Mouse (Mus musculus) limb, embryonic 10.5 days (tissue): Measurements from ENCODE around the gene Mrgbp. TPM values are rescaled to one million over a fixed set of nuclear protein-coding genes. Genes with fewer than 3 reads are reported as not detected.

ENCODE experiments used
- DNase-seq: peaks from one replicate; pipeline ENCODE4 v3.0.0-alpha.2; 2017; ENCODE audit warnings: low spot score
- H3K27ac ChIP-seq: fragments of 300-500 bp; sonication (generic); 2 replicates; pipeline ENCODE4 v1.5.1; 2016; ENCODE audit warnings: mild to moderate bottlenecking
- H3K27me3 ChIP-seq: fragments of 300-500 bp; sonication (generic); 2 replicates; pipeline ENCODE4 v1.6.1; 2016; ENCODE audit warnings: low read depth, mild to moderate bottlenecking; ENCODE audit not compliant: poor library complexity, severe bottlenecking
- H3K36me3 ChIP-seq: fragments of 300-500 bp; sonication (generic); 2 replicates; pipeline ENCODE4 v1.6.1; 2016; ENCODE audit warnings: mild to moderate bottlenecking, moderate library complexity
- H3K4me1 ChIP-seq: fragments of 300-500 bp; sonication (generic); 2 replicates; pipeline ENCODE4 v1.6.1; 2016
- H3K4me3 ChIP-seq: fragments of 300-500 bp; sonication (generic); 2 replicates; pipeline ENCODE4 v1.5.1; 2016; ENCODE audit warnings: mild to moderate bottlenecking, moderate library complexity
- H3K9me3 ChIP-seq: fragments of 300-500 bp; sonication (generic); replicated peaks from 2 replicates; pipeline ENCODE4 v1.6.1; 2016; ENCODE audit warnings: mild to moderate bottlenecking
- WGBS: fragments of 180-500 bp; shearing (Covaris S2); methylation state at CpG from one replicate; pipeline ENCODE4 v1.1.7; 2016; 5-methylcytosine and 5-hydroxymethylcytosine counted together
- polyA plus RNA-seq: library from polyadenylated mRNA; unstranded; fragments of >200 nt; fragmentation: Nextera tagmentation; extraction: Ambion mirVana; gene quantifications from 2 replicates; pipeline ENCODE4 v1.2.1, GENCODE M21; 2016

Gene Mrgbp
- polyA plus RNA-seq, 1 experiment from 2014 or later, result 38.3 TPM

- no peak overlapping the region for H3K27ac ChIP-seq
- DNase-seq, result no peak
- H3K9me3 ChIP-seq, result no peaks in the 10 kb centered on the region
- peaks cover 8% of the 10 kb centered on the region for H3K4me1 ChIP-seq
- no peak overlapping the region for H3K4me3 ChIP-seq
- H3K36me3 ChIP-seq, result no peaks in the 10 kb centered on the region
- no peaks in the 10 kb centered on the region for H3K27me3 ChIP-seq
- 37% methylated on average over 5 of the region's 5 CpGs for WGBS
Observed at GRCm38 (mm10) chr2:180563841-180564240, 17.3 kb upstream of the Mrgbp start.

GRCm38 (mm10) chr2:180566240-180566913 is 14.7 kb upstream of the Mrgbp start:
- H3K36me3 ChIP-seq, result no peaks in the 10 kb centered on the region
- no peak overlapping the region for H3K27ac ChIP-seq
- peak; percentile 81 for DNase-seq
- 41% methylated on average over 13 of the region's 13 CpGs for WGBS
- H3K4me1 ChIP-seq, result peaks cover 8% of the 10 kb centered on the region
- no peaks in the 10 kb centered on the region for H3K9me3 ChIP-seq
- no peak overlapping the region for H3K4me3 ChIP-seq
- H3K27me3 ChIP-seq, result no peaks in the 10 kb centered on the region; the same call in 1 of the 2 replicates

GRCm38 (mm10) chr2:180569028-180569643 is 12.0 kb upstream of the Mrgbp start:
- no peaks in the 10 kb centered on the region for H3K9me3 ChIP-seq
- WGBS, result 71% methylated on average over 3 of the region's 3 CpGs
- H3K27ac ChIP-seq, result no peak overlapping the region
- H3K36me3 ChIP-seq, result no peaks in the 10 kb centered on the region
- H3K27me3 ChIP-seq, result no peaks in the 10 kb centered on the region; the same call in 1 of the 2 replicates
- no peak overlapping the region for H3K4me3 ChIP-seq
- no peak for DNase-seq
- no peaks in the 10 kb centered on the region; the same call in 1 of the 2 replicates for H3K4me1 ChIP-seq

GRCm38 (mm10) chr2:180576482-180576881 is 4.6 kb upstream of the Mrgbp start:
- Histone ChIP-seq H3K4me1 (peaks cover 9% of the 10 kb centered on the region), H3K9me3 (no peaks in the 10 kb centered on the region), H3K27me3 (0 out of 2 replicates have a peak, but pooled peaks cover 10% of the 10 kb centered on the region), H3K4me3 (no peak overlapping the region), H3K27ac (no peak overlapping the region), H3K36me3 (no peaks in the 10 kb centered on the region)
- no peak for DNase-seq
- 68% methylated on average over 4 of the region's 4 CpGs for WGBS

GRCm38 (mm10) chr2:180578686-180579085 is 2.4 kb upstream of the Mrgbp start:
- 7% methylated on average over 3 of the region's 3 CpGs for WGBS
- H3K27me3 ChIP-seq, result 0 out of 2 replicates have a peak, but pooled peaks cover 10% of the 10 kb centered on the region

GRCm38 (mm10) chr2:180582481-180583153 is 1.5 kb downstream of the Mrgbp start:
- under 1% methylated on average over 57 of the region's 57 CpGs for WGBS
- DNase-seq, result peak; percentile 100
- no peaks in the 10 kb centered on the region for H3K27me3 ChIP-seq

More at GRCm38 (mm10) chr2:180578686-180579085, 2.4 kb upstream of the Mrgbp start:
- Histone ChIP-seq H3K27ac (no peak overlapping the region), H3K4me1 (peaks cover 22% of the 10 kb centered on the region), H3K36me3 (no peaks in the 10 kb centered on the region), H3K9me3 (no peaks in the 10 kb centered on the region), H3K4me3 (no peak overlapping the region)
- DNase-seq, result peak; percentile 83

GRCm38 (mm10) chr2:180583154-180583507 is 2.0 kb downstream of the Mrgbp start:
- 34% methylated on average over 7 of the region's 7 CpGs for WGBS
- H3K27ac ChIP-seq, result peak overlapping the region; percentile 92
- no peaks in the 10 kb centered on the region for H3K27me3 ChIP-seq
- no peaks in the 10 kb centered on the region for H3K9me3 ChIP-seq
- H3K4me3 ChIP-seq, result peak overlapping the region; percentile 68
- H3K4me1 ChIP-seq, result peaks cover 18% of the 10 kb centered on the region
- no peak for DNase-seq
- peaks cover 36% of the 10 kb centered on the region for H3K36me3 ChIP-seq

More at GRCm38 (mm10) chr2:180582481-180583153, 1.5 kb downstream of the Mrgbp start:
- H3K27ac ChIP-seq, result peak overlapping the region; percentile 92
- peaks cover 18% of the 10 kb centered on the region for H3K4me1 ChIP-seq
- no peaks in the 10 kb centered on the region for H3K9me3 ChIP-seq
- H3K36me3 ChIP-seq, result peaks cover 36% of the 10 kb centered on the region
- H3K4me3 ChIP-seq, result peak overlapping the region; percentile 68

- H3K36me3 ChIP-seq, result peaks cover 70% of the 10 kb centered on the region
- peak overlapping the region; percentile 86 for H3K4me3 ChIP-seq
- DNase-seq, result no peak
- H3K9me3 ChIP-seq, result no peaks in the 10 kb centered on the region
- no peaks in the 10 kb centered on the region for H3K27me3 ChIP-seq
- 45% methylated on average over 6 of the region's 6 CpGs for WGBS
- peak overlapping the region; percentile 93 for H3K27ac ChIP-seq
- H3K4me1 ChIP-seq, result peaks cover 17% of the 10 kb centered on the region
Observed at GRCm38 (mm10) chr2:180588736-180589122, 7.6 kb downstream of the Mrgbp start.

- WGBS, result under 1% methylated on average over 62 of the region's 67 CpGs
- Histone ChIP-seq H3K4me1 (peaks cover 12% of the 10 kb centered on the region), H3K27ac (peak within 1 kb of the TSS; percentile 93), H3K4me3 (peak within 1 kb of the TSS; percentile 86), H3K36me3 (peaks cover 71% of the 10 kb centered on the region), H3K27me3 (no peaks in the 10 kb centered on the region), H3K9me3 (no peaks in the 10 kb centered on the region)
- peak; percentile 94 for DNase-seq
Observed at GRCm38 (mm10) chr2:180589123-180589831, 8.2 kb downstream of the Mrgbp start, which contains the start of gene Ogfr. Ogfr (plus strand) TSS chr2:180589245.

- H3K4me1 ChIP-seq, result peaks cover 29% of the 10 kb centered on the region
- H3K36me3 ChIP-seq, result peaks cover 39% of the 10 kb centered on the region
- no peak for DNase-seq
- peaks cover 54% of the 10 kb centered on the region for H3K27me3 ChIP-seq
- H3K9me3 ChIP-seq, result no peaks in the 10 kb centered on the region
- H3K4me3 ChIP-seq, result peak within 1 kb of the TSS; percentile 51
- 55% methylated on average over 4 of the region's 4 CpGs for WGBS
- H3K27ac ChIP-seq, result peak within 1 kb of the TSS; percentile 76
Observed at GRCm38 (mm10) chr2:180597490-180597889, 16.4 kb downstream of the Mrgbp start, which contains the start of gene Col9a3. Col9a3 (plus strand) TSS chr2:180597790.

- peak overlapping the region; percentile 76 for H3K27ac ChIP-seq
- 2% methylated on average over 40 of the region's 41 CpGs for WGBS
- DNase-seq, result peak; percentile 48
- H3K4me3 ChIP-seq, result peak overlapping the region; percentile 51
- peaks cover 29% of the 10 kb centered on the region for H3K4me1 ChIP-seq
- H3K9me3 ChIP-seq, result no peaks in the 10 kb centered on the region
- H3K36me3 ChIP-seq, result peaks cover 32% of the 10 kb centered on the region
- H3K27me3 ChIP-seq, result peaks cover 54% of the 10 kb centered on the region
Observed at GRCm38 (mm10) chr2:180598157-180598705, 17.1 kb downstream of the Mrgbp start.

GRCm38 (mm10) chr2:180600569-180601021 is 19.5 kb downstream of the Mrgbp start:
- peaks cover 8% of the 10 kb centered on the region for H3K36me3 ChIP-seq
- 36% methylated on average over 9 of the region's 9 CpGs for WGBS
- DNase-seq, result no peak
- peaks cover 54% of the 10 kb centered on the region for H3K27me3 ChIP-seq
- no peak overlapping the region for H3K4me3 ChIP-seq
- peaks cover 31% of the 10 kb centered on the region for H3K4me1 ChIP-seq
- H3K27ac ChIP-seq, result peak overlapping the region; percentile 51; the same call in 1 of the 2 replicates
- H3K9me3 ChIP-seq, result no peaks in the 10 kb centered on the region
